Mouse (Mus musculus): ENCODE data around the gene Phf5a. TPM values are rescaled to one million over a fixed set of nuclear protein-coding genes. Genes with fewer than 3 reads are reported as not detected.

The Phf5a gene
- total RNA-seq, 2 experiments from 2014 or later, result 31.0 to 39.0 TPM

- no peak for DNase-seq (ENCODE audit: low spot score in 2 of 2)
Measured at GRCm38 (mm10) chr15:81850718-81851117, 21.0 kb downstream of the Phf5a start.

GRCm38 (mm10) chr15:81849104-81849503, 22.6 kb downstream of the Phf5a start:
- DNase-seq (ENCODE audit: low spot score in 2 of 2), result no peak

- DNase-seq (ENCODE audit: low spot score in 2 of 2), result peak; percentile 55 to 67
Measured at GRCm38 (mm10) chr15:81848301-81848700, 23.4 kb downstream of the Phf5a start.

GRCm38 (mm10) chr15:81847861-81848260, 23.9 kb downstream of the Phf5a start:
- DNase-seq (ENCODE audit: low spot score in 2 of 2), result no peak

- DNase-seq (ENCODE audit: low spot score in 2 of 2), result no peak
Measured at GRCm38 (mm10) chr15:81847161-81847560, 24.6 kb downstream of the Phf5a start.

- DNase-seq (ENCODE audit: low spot score in 2 of 2), result no peak
Measured at GRCm38 (mm10) chr15:81846755-81847154, 25.0 kb downstream of the Phf5a start.

- no peak for DNase-seq (ENCODE audit: low spot score in 2 of 2)
Measured at GRCm38 (mm10) chr15:81845724-81846123, 26.0 kb downstream of the Phf5a start.

- no peak for DNase-seq (ENCODE audit: low spot score in 2 of 2)
Measured at GRCm38 (mm10) chr15:81845033-81845625, 26.6 kb downstream of the Phf5a start.

GRCm38 (mm10) chr15:81842275-81842674, 29.4 kb downstream of the Phf5a start:
- no peak for DNase-seq (ENCODE audit: low spot score in 2 of 2)

- DNase-seq (ENCODE audit: low spot score in 2 of 2), result no peak
Measured at GRCm38 (mm10) chr15:81840306-81840705, 31.4 kb downstream of the Phf5a start.

GRCm38 (mm10) chr15:81839634-81840033, 32.1 kb downstream of the Phf5a start:
- peak; percentile 73 to 88 for DNase-seq (ENCODE audit: low spot score in 2 of 2)

- no peak for DNase-seq (ENCODE audit: low spot score in 2 of 2)
Measured at GRCm38 (mm10) chr15:81838554-81839235, 33.0 kb downstream of the Phf5a start.

GRCm38 (mm10) chr15:81836966-81837920, 34.5 kb downstream of the Phf5a start:
- DNase-seq (ENCODE audit: low spot score in 2 of 2), result no peak

GRCm38 (mm10) chr15:81836124-81836821, 35.4 kb downstream of the Phf5a start:
- DNase-seq (ENCODE audit: low spot score in 2 of 2), result peak; percentile 74 to 85

GRCm38 (mm10) chr15:81835007-81835880, 36.5 kb downstream of the Phf5a start:
- DNase-seq (ENCODE audit: low spot score in 2 of 2), result no peak

GRCm38 (mm10) chr15:81834171-81834841, 37.4 kb downstream of the Phf5a start:
- no peak for DNase-seq (ENCODE audit: low spot score in 2 of 2)

GRCm38 (mm10) chr15:81833481-81833880, 38.2 kb downstream of the Phf5a start:
- no peak for DNase-seq (ENCODE audit: low spot score in 2 of 2)

- no peak for DNase-seq (ENCODE audit: low spot score in 2 of 2)
Measured at GRCm38 (mm10) chr15:81832219-81832618, 39.5 kb downstream of the Phf5a start.

- DNase-seq (ENCODE audit: low spot score in 2 of 2), result peak; percentile 77 to 92
Measured at GRCm38 (mm10) chr15:81831136-81831825, 40.4 kb downstream of the Phf5a start.
